Mouse (Mus musculus) forebrain, embryonic 12.5 days (tissue): Measurements from ENCODE around the gene Cpsf4. TPM values are rescaled to one million over a fixed set of nuclear protein-coding genes. Genes with fewer than 3 reads are reported as not detected.
"Not testable (repeated sequence)": the region's sequence is repeated elsewhere in the genome, so short reads cannot be mapped to it uniquely, and the experiment has no call there.

ENCODE experiments used
- ATAC-seq: fragments of 200-750 bp; cut with Nextera tagmentation; 2 replicates; pipeline ENCODE4 v1.8.0; 2017; ENCODE audit warnings: moderate TSS enrichment; ENCODE audit not compliant: low FRiP score
- H3K27ac ChIP-seq: fragments of 300-500 bp; sonication (generic); 2 replicates; pipeline ENCODE4 v1.5.1; 2016; ENCODE audit warnings: mild to moderate bottlenecking
- H3K27me3 ChIP-seq: fragments of 300-500 bp; sonication (generic); 2 replicates; pipeline ENCODE4 v1.6.1; 2016; ENCODE audit warnings: mild to moderate bottlenecking
- H3K36me3 ChIP-seq: fragments of 300-500 bp; sonication (generic); replicated peaks from 2 replicates; pipeline ENCODE4 v1.6.1; 2016; ENCODE audit warnings: mild to moderate bottlenecking
- H3K4me1 ChIP-seq: fragments of 300-500 bp; sonication (generic); 2 replicates; pipeline ENCODE4 v1.6.1; 2016
- H3K4me2 ChIP-seq: fragments of 300-500 bp; sonication (generic); 2 replicates; pipeline ENCODE4 v1.6.1; 2016; ENCODE audit warnings: mild to moderate bottlenecking, moderate library complexity
- H3K4me3 ChIP-seq: fragments of 300-500 bp; sonication (generic); replicated peaks from 2 replicates; pipeline ENCODE4 v1.5.1; 2016; ENCODE audit warnings: mild to moderate bottlenecking
- H3K9ac ChIP-seq: fragments of 300-500 bp; sonication (generic); 2 replicates; pipeline ENCODE4 v1.6.1; 2016; ENCODE audit warnings: mild to moderate bottlenecking
- H3K9me3 ChIP-seq: fragments of 300-500 bp; sonication (generic); 2 replicates; pipeline ENCODE4 v1.6.1; 2016
- WGBS: fragments of 180-500 bp; shearing (Covaris S2); methylation state at CpG from one replicate; pipeline ENCODE4 v1.1.7; 2016; 5-methylcytosine and 5-hydroxymethylcytosine counted together
- polyA plus RNA-seq: library from polyadenylated mRNA; unstranded; fragments of >200 nt; fragmentation: Nextera tagmentation; extraction: Ambion mirVana; gene quantifications from 2 replicates; pipeline ENCODE4 v1.2.1, GENCODE M21; 2016

Gene Cpsf4
- polyA plus RNA-seq, 1 experiment from 2014 or later: 65.7 TPM

- no peak overlapping the region for H3K9ac ChIP-seq
- H3K4me3 ChIP-seq: no peak overlapping the region
- H3K9me3 ChIP-seq: no peaks in the 10 kb centered on the region
- no peak for ATAC-seq
- H3K27ac ChIP-seq: no peak overlapping the region
- H3K4me2 ChIP-seq: no peak overlapping the region
- no peaks in the 10 kb centered on the region for H3K4me1 ChIP-seq
- peaks cover 64% of the 10 kb centered on the region for H3K36me3 ChIP-seq
- H3K27me3 ChIP-seq: no peaks in the 10 kb centered on the region
- 98% methylated on average over 4 of the region's 4 CpGs for WGBS
Observed at GRCm38 (mm10) chr5:145211340-145211739, 44.3 kb downstream of the Cpsf4 start.

DNA sequence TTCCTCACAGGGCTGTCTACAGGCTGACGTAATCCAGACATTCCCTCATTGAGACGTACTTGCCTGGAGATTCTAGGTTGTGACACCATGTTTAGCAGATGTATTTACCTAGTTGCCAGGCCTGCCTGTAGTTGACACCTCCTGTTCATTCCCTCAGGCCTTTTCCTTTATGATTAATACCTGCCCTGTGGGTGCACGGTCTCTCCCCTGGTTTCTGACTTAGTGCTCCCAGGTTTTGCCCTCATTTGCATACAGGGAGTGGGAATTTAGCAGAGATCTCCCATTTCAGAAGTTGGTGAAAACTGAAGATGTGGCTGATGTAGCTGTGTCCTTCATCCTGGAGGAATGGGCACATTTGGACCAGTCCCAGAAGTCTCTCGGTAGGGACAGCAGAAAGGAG lies 45.2 kb downstream of the Cpsf4 start:
- peaks cover 59% of the 10 kb centered on the region for H3K36me3 ChIP-seq
- H3K27me3 ChIP-seq: no peaks in the 10 kb centered on the region
- no peak overlapping the region for H3K4me2 ChIP-seq
- no peak overlapping the region for H3K27ac ChIP-seq
- no peaks in the 10 kb centered on the region for H3K9me3 ChIP-seq
- H3K4me3 ChIP-seq: no peak overlapping the region
- no peak for ATAC-seq
- 95% methylated on average over 4 of the region's 4 CpGs for WGBS
- no peak overlapping the region for H3K9ac ChIP-seq
- H3K4me1 ChIP-seq: no peaks in the 10 kb centered on the region

GRCm38 (mm10) chr5:145213505-145213904 lies 46.5 kb downstream of the Cpsf4 start:
- H3K4me1 ChIP-seq: no peaks in the 10 kb centered on the region
- no peak overlapping the region for H3K9ac ChIP-seq
- WGBS: 91% methylated on average over 3 of the region's 3 CpGs
- no peaks in the 10 kb centered on the region for H3K9me3 ChIP-seq
- no peak overlapping the region for H3K4me3 ChIP-seq
- no peak for ATAC-seq
- H3K36me3 ChIP-seq: peaks cover 58% of the 10 kb centered on the region
- H3K27me3 ChIP-seq: no peaks in the 10 kb centered on the region
- H3K4me2 ChIP-seq: no peak overlapping the region
- no peak overlapping the region for H3K27ac ChIP-seq

GRCm38 (mm10) chr5:145214679-145215078 lies 47.7 kb downstream of the Cpsf4 start:
- Histone ChIP-seq H3K4me2 (no peak overlapping the region), H3K9me3 (no peaks in the 10 kb centered on the region), H3K9ac (no peak overlapping the region), H3K27ac (no peak overlapping the region), H3K4me3 (no peak overlapping the region), H3K27me3 (no peaks in the 10 kb centered on the region), H3K36me3 (peaks cover 65% of the 10 kb centered on the region), H3K4me1 (no peaks in the 10 kb centered on the region)
- WGBS: 71% methylated on average over 4 of the region's 4 CpGs
- ATAC-seq: no peak

GRCm38 (mm10) chr5:145217746-145218145 lies 50.7 kb downstream of the Cpsf4 start:
- Histone ChIP-seq H3K9me3 (no peaks in the 10 kb centered on the region), H3K9ac (no peak overlapping the region), H3K4me1 (no peaks in the 10 kb centered on the region), H3K27me3 (no peaks in the 10 kb centered on the region), H3K4me3 (no peak overlapping the region), H3K36me3 (peaks cover 64% of the 10 kb centered on the region), H3K27ac (no peak overlapping the region), H3K4me2 (no peak overlapping the region)
- ATAC-seq: no peak
- WGBS: 85% methylated on average over 6 of the region's 6 CpGs

DNA sequence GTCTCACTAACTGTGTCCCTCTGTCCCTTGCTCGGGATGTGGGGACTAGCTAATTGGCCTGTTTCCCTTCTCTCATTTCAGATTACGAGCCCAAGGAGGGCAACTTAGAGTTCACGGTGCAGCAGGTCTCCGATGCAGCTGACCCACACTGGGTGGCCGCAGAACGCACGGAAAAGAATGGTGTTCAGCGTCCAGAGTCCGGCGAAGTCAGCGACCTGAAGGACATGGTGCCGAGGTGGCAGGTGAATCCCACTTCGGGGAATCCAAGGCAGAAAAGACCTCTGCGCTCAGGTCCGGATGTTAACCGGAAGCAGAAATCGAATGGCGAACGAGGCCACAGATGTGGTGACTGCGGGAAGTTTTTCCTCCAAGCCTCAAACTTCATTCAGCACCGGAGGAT lies 51.2 kb downstream of the Cpsf4 start:
- no peaks in the 10 kb centered on the region for H3K9me3 ChIP-seq

DNA sequence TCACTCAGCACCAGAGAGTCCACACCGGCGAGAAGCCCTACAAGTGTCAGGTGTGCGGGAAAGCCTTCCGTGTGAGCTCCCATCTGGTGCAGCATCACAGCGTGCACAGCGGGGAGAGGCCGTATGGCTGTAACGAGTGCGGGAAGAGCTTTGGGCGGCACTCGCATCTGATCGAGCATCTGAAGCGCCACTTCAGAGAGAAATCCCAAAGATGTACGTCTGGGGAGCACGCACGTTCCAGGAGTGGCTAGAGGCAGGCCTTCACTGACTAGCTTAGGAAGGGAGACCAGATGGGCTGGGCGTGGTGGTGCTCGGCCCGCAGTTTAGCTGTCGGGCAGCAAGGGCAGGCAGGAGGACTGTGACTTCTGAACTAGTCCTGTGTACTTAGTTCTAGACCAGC lies 51.7 kb downstream of the Cpsf4 start:
- Histone ChIP-seq H3K4me1 (no peaks in the 10 kb centered on the region), H3K36me3 (peaks cover 62% of the 10 kb centered on the region)

More for the DNA sequence above, 51.2 kb downstream of the Cpsf4 start:
- H3K4me3 ChIP-seq: no peak overlapping the region
- no peak overlapping the region for H3K27ac ChIP-seq
- H3K27me3 ChIP-seq: no peaks in the 10 kb centered on the region
- 96% methylated on average over 21 of the region's 21 CpGs for WGBS
- H3K36me3 ChIP-seq: peaks cover 64% of the 10 kb centered on the region
- H3K4me1 ChIP-seq: no peaks in the 10 kb centered on the region
- H3K9ac ChIP-seq: no peak overlapping the region
- ATAC-seq: no peak
- H3K4me2 ChIP-seq: no peak overlapping the region

DNA sequence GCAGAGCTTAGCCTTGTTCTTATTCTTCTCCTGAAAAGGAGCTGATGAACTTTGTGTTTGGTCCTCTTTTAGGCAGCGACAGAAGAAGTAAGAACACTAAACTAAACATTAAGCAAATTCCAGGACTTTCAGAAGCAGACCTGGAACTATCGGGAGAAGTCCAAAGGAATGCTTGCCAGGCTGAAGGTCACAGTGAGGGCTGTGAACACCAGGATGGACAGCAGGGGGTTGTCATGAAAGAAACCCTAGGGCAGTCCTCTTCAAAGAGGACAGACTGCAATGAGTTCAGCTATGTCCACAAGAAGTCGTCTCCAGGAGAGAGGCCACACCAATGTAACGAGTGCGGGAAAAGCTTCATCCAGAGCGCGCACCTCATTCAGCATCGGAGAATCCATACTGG lies 53.0 kb downstream of the Cpsf4 start:
- no peak for ATAC-seq
- H3K4me2 ChIP-seq: no peak overlapping the region
- no peak overlapping the region for H3K27ac ChIP-seq
- no peaks in the 10 kb centered on the region for H3K27me3 ChIP-seq
- 92% methylated on average over 8 of the region's 8 CpGs for WGBS
- no peaks in the 10 kb centered on the region for H3K4me1 ChIP-seq
- H3K4me3 ChIP-seq: no peak overlapping the region
- peaks cover 51% of the 10 kb centered on the region for H3K36me3 ChIP-seq
- no peaks in the 10 kb centered on the region for H3K9me3 ChIP-seq
- no peak overlapping the region for H3K9ac ChIP-seq

More for the DNA sequence above, 51.7 kb downstream of the Cpsf4 start:
- no peak overlapping the region for H3K9ac ChIP-seq
- WGBS: 95% methylated on average over 20 of the region's 20 CpGs
- no peaks in the 10 kb centered on the region for H3K27me3 ChIP-seq
- H3K4me3 ChIP-seq: no peak overlapping the region
- no peak overlapping the region for H3K4me2 ChIP-seq
- no peak for ATAC-seq
- H3K9me3 ChIP-seq: no peaks in the 10 kb centered on the region
- no peak overlapping the region for H3K27ac ChIP-seq

DNA sequence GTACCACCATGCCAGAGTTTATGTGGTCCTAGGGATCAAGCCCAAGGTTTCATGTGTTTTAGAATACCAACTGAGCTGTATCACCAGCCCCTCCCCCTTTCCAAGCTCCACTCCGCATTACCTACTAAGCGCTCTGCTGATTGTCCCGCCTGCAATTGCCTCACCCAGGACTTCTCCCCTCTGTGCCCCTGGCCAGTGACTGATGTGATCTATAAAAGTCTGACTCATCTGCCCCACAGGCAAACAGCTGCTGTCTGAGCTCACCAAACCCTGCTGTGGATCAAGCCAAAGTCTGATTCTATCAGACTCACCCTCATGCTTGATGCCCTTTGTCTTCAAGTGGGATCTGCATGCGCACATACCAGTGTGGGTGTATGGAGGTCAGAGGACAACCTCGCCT lies 55.8 kb downstream of the Cpsf4 start:
- no peaks in the 10 kb centered on the region for H3K27me3 ChIP-seq

DNA sequence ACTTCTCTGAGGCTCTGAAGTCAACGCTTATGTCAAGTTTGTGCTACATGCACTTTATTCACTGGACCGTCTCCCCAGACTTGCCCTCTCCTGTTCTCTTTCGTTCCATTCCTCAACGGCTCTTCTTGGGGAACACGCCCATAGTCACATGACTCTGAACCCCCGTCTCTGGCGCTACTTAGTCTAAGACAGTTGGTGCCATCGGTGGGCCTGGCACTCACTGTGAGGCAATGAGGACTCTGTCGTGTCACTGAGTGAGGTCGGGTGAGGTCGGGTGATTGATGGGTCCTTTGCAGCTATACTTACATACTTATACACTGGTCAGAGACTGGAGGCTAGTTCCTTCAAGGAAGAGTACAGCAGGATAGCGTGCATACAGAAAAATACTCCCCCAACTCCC lies 56.4 kb downstream of the Cpsf4 start:
- Histone ChIP-seq H3K9ac (no peak overlapping the region), H3K27ac (no peak overlapping the region), H3K4me2 (no peak overlapping the region), H3K36me3 (peaks cover 47% of the 10 kb centered on the region), H3K9me3 (no peaks in the 10 kb centered on the region), H3K4me3 (no peak overlapping the region), H3K27me3 (no peaks in the 10 kb centered on the region), H3K4me1 (no peaks in the 10 kb centered on the region)
- no peak for ATAC-seq
- 87% methylated on average over 12 of the region's 12 CpGs for WGBS

More for the DNA sequence above, 55.8 kb downstream of the Cpsf4 start:
- Histone ChIP-seq H3K9ac (no peak overlapping the region), H3K9me3 (no peaks in the 10 kb centered on the region), H3K27ac (no peak overlapping the region), H3K4me2 (no peak overlapping the region), H3K36me3 (peaks cover 51% of the 10 kb centered on the region), H3K4me1 (no peaks in the 10 kb centered on the region), H3K4me3 (no peak overlapping the region)
- WGBS: 91% methylated on average over 5 of the region's 5 CpGs
- no peak for ATAC-seq

DNA sequence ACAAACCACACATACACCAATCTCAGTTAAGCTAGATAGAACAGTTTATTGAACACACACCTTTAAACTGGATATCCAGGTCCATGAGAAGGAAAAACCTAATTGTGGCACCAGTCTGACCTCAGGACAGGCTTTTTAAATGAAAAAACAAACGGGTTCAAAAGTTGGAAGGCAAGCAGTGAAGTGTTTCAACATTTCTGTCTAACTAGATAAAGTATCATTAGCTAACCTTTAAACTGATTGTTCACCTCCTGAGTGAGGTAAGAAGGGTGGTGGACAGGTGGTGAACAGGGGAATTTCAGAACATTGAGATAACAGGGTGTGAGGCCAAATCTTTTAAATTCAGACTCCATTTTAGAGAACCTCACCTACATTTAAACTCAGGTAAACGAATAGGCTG lies 59.4 kb downstream of the Cpsf4 start:
- WGBS: 60% methylated on average over 2 of the region's 2 CpGs

GRCm38 (mm10) chr5:145229283-145229682 lies 62.3 kb downstream of the Cpsf4 start:
- 75% methylated on average over 6 of the region's 6 CpGs for WGBS

More for the DNA sequence above, 59.4 kb downstream of the Cpsf4 start:
- H3K4me1 ChIP-seq: peaks cover 6% of the 10 kb centered on the region
- peaks cover 18% of the 10 kb centered on the region for H3K36me3 ChIP-seq
- no peak overlapping the region for H3K27ac ChIP-seq
- no peak for ATAC-seq
- no peaks in the 10 kb centered on the region for H3K9me3 ChIP-seq
- 0 out of 2 replicates have a peak, but pooled peaks cover 3% of the 10 kb centered on the region for H3K27me3 ChIP-seq
- H3K9ac ChIP-seq: no peak overlapping the region
- no peak overlapping the region for H3K4me2 ChIP-seq
- H3K4me3 ChIP-seq: no peak overlapping the region

GRCm38 (mm10) chr5:145230641-145231040 lies 63.6 kb downstream of the Cpsf4 start:
- Histone ChIP-seq H3K4me3 (peak overlapping the region; percentile 99), H3K9me3 (no peaks in the 10 kb centered on the region), H3K4me1 (peaks cover 21% of the 10 kb centered on the region), H3K4me2 (peak overlapping the region; percentile 73), H3K27ac (no peak overlapping the region), H3K9ac (0 out of 2 replicates have a peak overlapping the region, but pooled peaks have one; percentile 98), H3K27me3 (0 out of 2 replicates have a peak, but pooled peaks cover 3% of the 10 kb centered on the region), H3K36me3 (peaks cover 24% of the 10 kb centered on the region)
- ATAC-seq: no peak
- 87% methylated on average over 4 of the region's 4 CpGs for WGBS

More at GRCm38 (mm10) chr5:145229283-145229682, 62.3 kb downstream of the Cpsf4 start:
- ATAC-seq, H3K9ac ChIP-seq, H3K4me3 ChIP-seq, H3K27ac ChIP-seq, H3K27me3 ChIP-seq, H3K9me3 ChIP-seq, H3K4me2 ChIP-seq: not testable (repeated sequence)
- Histone ChIP-seq H3K4me1 (peaks cover 21% of the 10 kb centered on the region), H3K36me3 (peaks cover 11% of the 10 kb centered on the region)
